Comparison of ENCODE assay signal across 18 mouse cellular contexts in genomic region chr9:61222212-61223003, GRCm38 (mm10).
DNase-seq lines count a peak whose midpoint lies in the region; ATAC-seq and TF ChIP-seq lines count a peak whose summit lies in the region.
"Had no signal": no experiment of that assay in that cellular context is flagged by ENCODE, and none has a peak within 500 bp of the region (broad histone marks: within the 10 kb centered on the region; RNA-seq: fewer than 3 reads in every experiment).

No protein-coding gene starts in this region.

- TF ChIP-seq EP300 in CH12.LX (IDR thresholded peaks at IDR 0.05; ENCODE audit: low read length), result peak; percentile 85
- no peak for TF ChIP-seq EP300 in liver, postnatal 0 days (IDR thresholded peaks at IDR 0.05; ENCODE audit: low read depth)

- TF ChIP-seq RAD21 in CH12.LX (IDR thresholded peaks at IDR 0.05; ENCODE audit: low read depth, low read length), result no peak; the same call in none of the 2 replicates

- H3K36me3 ChIP-seq in kidney, adult 2 months (ENCODE audit: control insufficient read depth, insufficient read depth, low read length), result no peaks in the 10 kb centered on the region
- H3K36me3 ChIP-seq in CH12.LX (replicated peaks in 1 of 2; ENCODE audit: control insufficient read depth in 1 of 2, insufficient read depth in 1 of 2, low read length in 1 of 2), result no peaks in the 10 kb centered on the region
- H3K36me3 ChIP-seq in liver, postnatal 0 days (replicated peaks; ENCODE audit: insufficient read depth, low read length), result no peaks in the 10 kb centered on the region
- H3K36me3 ChIP-seq: embryonic facial prominence, embryonic 12.5 days; heart, embryonic 15.5 days; hindbrain, embryonic 10.5 days; limb, embryonic 15.5 days had no signal

- no peak for ATAC-seq in liver, postnatal 0 days

- dilution Hi-C loops in CH12.LX (cut with MboI; ENCODE audit: extremely low pct_ligation_motif_present, extremely low pct_unique_long_range_greater_than_20kb, low sequenced_read_pairs), result no loop called here

- H3K9ac ChIP-seq in CH12.LX (ENCODE audit: insufficient read depth, low read depth), result no peak overlapping the region
- no peak overlapping the region for H3K9ac ChIP-seq in liver, postnatal 0 days (replicated peaks)
- H3K9ac ChIP-seq: embryonic facial prominence, embryonic 12.5 days; heart, embryonic 15.5 days; limb, embryonic 15.5 days had no signal

- intact Hi-C loops in heart, postnatal 25 days (cut with DNase I), result no loop called here

- no peak overlapping the region for H3K4me2 ChIP-seq in CH12.LX (ENCODE audit: insufficient read depth, low read depth, poor library complexity, severe bottlenecking)
- H3K4me2 ChIP-seq in liver, postnatal 0 days (ENCODE audit: low read depth, low read length), result no peak overlapping the region
- H3K4me2 ChIP-seq: embryonic facial prominence, embryonic 12.5 days; heart, embryonic 15.5 days; limb, embryonic 15.5 days had no signal

- H3K4me3 ChIP-seq in kidney, adult 2 months (ENCODE audit: insufficient read depth, low read depth, low read length), result no peak overlapping the region
- H3K4me3 ChIP-seq in CH12.LX (replicated peaks in 1 of 3; ENCODE audit: low read depth in 2 of 3, low read length in 2 of 3, poor library complexity in 1 of 3), result no peak overlapping the region
- H3K4me3 ChIP-seq in liver, postnatal 0 days (ENCODE audit: low read depth, low read length), result no peak overlapping the region
- H3K4me3 ChIP-seq: embryonic facial prominence, embryonic 12.5 days; heart, embryonic 15.5 days; hindbrain, embryonic 10.5 days; limb, embryonic 15.5 days had no signal

- TF ChIP-seq POLR2A in kidney, adult 2 months (IDR thresholded peaks at IDR 0.05; ENCODE audit: low read depth, low read length), result no peak
- TF ChIP-seq POLR2A in CH12.LX (IDR thresholded peaks at IDR 0.05; ENCODE audit: low read depth, low read length), result no peak

- no peak overlapping the region for H3K27ac ChIP-seq in kidney, adult 2 months (ENCODE audit: insufficient read depth, low read depth, low read length)
- no peak overlapping the region for H3K27ac ChIP-seq in CH12.LX (ENCODE audit: insufficient read depth, low read depth)
- H3K27ac ChIP-seq in liver, postnatal 0 days (ENCODE audit: low read depth), result no peak overlapping the region
- H3K27ac ChIP-seq: embryonic facial prominence, embryonic 12.5 days; heart, embryonic 15.5 days; hindbrain, embryonic 10.5 days; limb, embryonic 15.5 days had no signal

- in situ Hi-C loops in CH12.LX (cut with MboI; ENCODE audit: low pct_ligation_motif_present, low pct_unique_long_range_greater_than_20kb, low sequenced_read_pairs), result no loop called here

- no peaks in the 10 kb centered on the region for H3K4me1 ChIP-seq in kidney, adult 2 months (ENCODE audit: control insufficient read depth, insufficient read depth, low read length)
- H3K4me1 ChIP-seq in CH12.LX (ENCODE audit: control insufficient read depth in 1 of 2, insufficient read depth in 2 of 2), result peaks cover 35 to 80% of the 10 kb centered on the region in 2 experiments
- no peaks in the 10 kb centered on the region for H3K4me1 ChIP-seq in liver, postnatal 0 days (ENCODE audit: insufficient read depth)

- H3K9me3 ChIP-seq in CH12.LX (replicated peaks; ENCODE audit: low read length), result peaks cover 8% of the 10 kb centered on the region
- no peaks in the 10 kb centered on the region for H3K9me3 ChIP-seq in liver, postnatal 0 days (ENCODE audit: low read length)
- H3K9me3 ChIP-seq: embryonic facial prominence, embryonic 12.5 days; heart, embryonic 15.5 days; limb, embryonic 15.5 days had no signal

- no peak for TF ChIP-seq CTCF in kidney, adult 2 months (conservative IDR thresholded peaks at IDR 0.05; ENCODE audit: insufficient read depth, insufficient read length, low read depth, low read length)
- TF ChIP-seq CTCF in CH12.LX (conservative IDR thresholded peaks at IDR 0.05 in 1 of 2, IDR thresholded peaks at IDR 0.05 in 1 of 2; ENCODE audit: low read depth in 2 of 2, low read length in 2 of 2), result no peak
- no peak for TF ChIP-seq CTCF in liver, postnatal 0 days (IDR thresholded peaks at IDR 0.05; ENCODE audit: low read depth)

- 85% methylated on average over 18 of the region's 18 CpGs for WGBS in kidney, adult 2 months
- 88% methylated on average over 18 of the region's 18 CpGs for WGBS in liver, postnatal 0 days (ENCODE audit: insufficient replicate concordance)

- H3K79me2 ChIP-seq in CH12.LX (replicated peaks; ENCODE audit: control insufficient read depth, extremely low read depth, insufficient read depth, poor library complexity, severe bottlenecking), result no peaks in the 10 kb centered on the region

- peak; percentile 15 for DNase-seq in kidney, adult 2 months
- DNase-seq in kidney, adult 18-20 months, result no peak
- DNase-seq in CH12.LX (ENCODE audit: extremely low read depth), result peak; percentile 87
- peak; percentile 40 for DNase-seq in induced T-regulatory cell, adult 2 months (ENCODE audit: low read depth)
- DNase-seq in thymus, postnatal 25 days, result peak; percentile 25
- no peak for DNase-seq in liver, postnatal 0 days
- DNase-seq in ovary, adult 18-20 months (ENCODE audit: low spot score), result no peak
- no peak for DNase-seq in heart, postnatal 25 days (ENCODE audit: low spot score)
- DNase-seq: adrenal gland, postnatal 10 days; cerebellum, adult 2 months; heart, adult 18-20 months; kidney, postnatal 14 days; lung, postnatal 14 days; right cerebral cortex, postnatal 14 days had no signal

- no peaks in the 10 kb centered on the region for H3K27me3 ChIP-seq in kidney, adult 2 months (replicated peaks; ENCODE audit: control insufficient read depth, insufficient read depth, low read length)
- H3K27me3 ChIP-seq in CH12.LX (replicated peaks), result no peaks in the 10 kb centered on the region
- H3K27me3 ChIP-seq in liver, postnatal 0 days (ENCODE audit: insufficient read depth, low read length), result no peaks in the 10 kb centered on the region

TF ChIP-seq in CH12.LX, 34 proteins besides CTCF, POLR2A, EP300 and RAD21:
- peak; percentile 73 for TF ChIP-seq BHLHE40 (IDR thresholded peaks at IDR 0.05; ENCODE audit: low read depth, low read length)
- TF ChIP-seq SIN3A (IDR thresholded peaks at IDR 0.05; ENCODE audit: low read length), result no peak
- TF ChIP-seq KAT2A (IDR thresholded peaks at IDR 0.05; ENCODE audit: insufficient replicate concordance, low read length), result no peak
- TF ChIP-seq USF1 (IDR thresholded peaks at IDR 0.05; ENCODE audit: low read depth, low read length), result no peak
- peak; percentile 77; the same call in 1 of the 2 replicates for TF ChIP-seq MAZ (IDR thresholded peaks at IDR 0.05; ENCODE audit: low read depth, low read length)
- no peak for TF ChIP-seq PAX5 (IDR thresholded peaks at IDR 0.05; ENCODE audit: low read length)
- TF ChIP-seq GABPA (IDR thresholded peaks at IDR 0.05; ENCODE audit: insufficient replicate concordance, low read depth, low read length), result no peak
- TF ChIP-seq ZMIZ1 (IDR thresholded peaks at IDR 0.05; ENCODE audit: low read depth, low read length), result peak; percentile 30; the same call in 1 of the 2 replicates
- TF ChIP-seq ZNF384 (IDR thresholded peaks at IDR 0.05; ENCODE audit: low read depth, low read length), result no peak
- TF ChIP-seq CHD1 (IDR thresholded peaks at IDR 0.05; ENCODE audit: low read depth, low read length), result no peak
- TF ChIP-seq SMC3 (IDR thresholded peaks at IDR 0.05; ENCODE audit: low read depth, low read length), result peak; percentile 27; the same call in 1 of the 2 replicates
- peak; percentile 83 for TF ChIP-seq RCOR1 (conservative IDR thresholded peaks at IDR 0.05; ENCODE audit: low read depth, low read length)
- TF ChIP-seq E2F4 (IDR thresholded peaks at IDR 0.05; ENCODE audit: insufficient replicate concordance, low read depth, low read length), result no peak
- TF ChIP-seq MXI1 (IDR thresholded peaks at IDR 0.05; ENCODE audit: low read depth, low read length), result 0 out of 2 replicates have a peak, but pooled peaks have one; percentile 30
- TF ChIP-seq IRF4 (IDR thresholded peaks at IDR 0.05; ENCODE audit: low read depth, low read length), result peak; percentile 66; the same call in 1 of the 2 replicates
- TF ChIP-seq USF2 (conservative IDR thresholded peaks at IDR 0.05; ENCODE audit: low read depth, low read length), result no peak
- TF ChIP-seq JUN (IDR thresholded peaks at IDR 0.05; ENCODE audit: insufficient read depth, low read depth, low read length), result no peak
- TF ChIP-seq POLR2AphosphoS2 (IDR thresholded peaks at IDR 0.05; ENCODE audit: low read depth, low read length), result no peak
- TF ChIP-seq HCFC1 (IDR thresholded peaks at IDR 0.05; ENCODE audit: low read depth, low read length), result no peak
- no peak for TF ChIP-seq MAX (IDR thresholded peaks at IDR 0.05; ENCODE audit: low read length)
- TF ChIP-seq ETS1 (conservative IDR thresholded peaks at IDR 0.05; ENCODE audit: low read depth, low read length), result no peak; the same call in none of the 2 replicates
- peak; percentile 76 for TF ChIP-seq NRF1 (IDR thresholded peaks at IDR 0.05; ENCODE audit: low read depth, low read length)
- no peak for TF ChIP-seq ZC3H11A (IDR thresholded peaks at IDR 0.05; ENCODE audit: low read depth, low read length)
- no peak for TF ChIP-seq MYC (IDR thresholded peaks at IDR 0.05; ENCODE audit: low read depth, low read length)
- peak; percentile 88 for TF ChIP-seq TCF12 (IDR thresholded peaks at IDR 0.05; ENCODE audit: low read depth, low read length)
- TF ChIP-seq TBP (conservative IDR thresholded peaks at IDR 0.05; ENCODE audit: low read depth, low read length), result no peak
- no peak for TF ChIP-seq ZKSCAN1 (IDR thresholded peaks at IDR 0.05; ENCODE audit: borderline replicate concordance, low read depth, low read length)
- TF ChIP-seq ELF1 (IDR thresholded peaks at IDR 0.05; ENCODE audit: low read depth, low read length), result peak; percentile 44
- no peak for TF ChIP-seq JUND (conservative IDR thresholded peaks at IDR 0.05; ENCODE audit: low read depth, low read length)
- TF ChIP-seq UBTF (IDR thresholded peaks at IDR 0.05; ENCODE audit: low read depth, low read length), result no peak
- peak; percentile 67 for TF ChIP-seq MAFK (IDR thresholded peaks at IDR 0.05; ENCODE audit: insufficient replicate concordance, low read length)
- TF ChIP-seq CHD2 (IDR thresholded peaks at IDR 0.05; ENCODE audit: low read length), result peak; percentile 83
- TF ChIP-seq NELFE (IDR thresholded peaks at IDR 0.05; ENCODE audit: low read depth, low read length), result no peak
- TF ChIP-seq MEF2A (IDR thresholded peaks at IDR 0.05; ENCODE audit: borderline replicate concordance, low read depth, low read length), result peak; percentile 66; the same call in 1 of the 2 replicates

Comparison
In these comparisons a context has a peak if more than half of its experiments do, and no peak if none do; other contexts are left out.
1. DNase-seq: peak in kidney, adult 2 months (single experiment), CH12.LX (single experiment), induced T-regulatory cell, adult 2 months (single experiment) and thymus, postnatal 25 days (single experiment); none in kidney, adult 18-20 months (single experiment), liver, postnatal 0 days (single experiment), ovary, adult 18-20 months (single experiment) and heart, postnatal 25 days (single experiment).